Mouse (Mus musculus) cerebellum, adult 8-10 months (tissue): ENCODE results near the gene Disp1.

Experiments used
- DNase-seq: peaks from one replicate; pipeline ENCODE4 v3.0.0; 2022

Gene Disp1

DNA sequence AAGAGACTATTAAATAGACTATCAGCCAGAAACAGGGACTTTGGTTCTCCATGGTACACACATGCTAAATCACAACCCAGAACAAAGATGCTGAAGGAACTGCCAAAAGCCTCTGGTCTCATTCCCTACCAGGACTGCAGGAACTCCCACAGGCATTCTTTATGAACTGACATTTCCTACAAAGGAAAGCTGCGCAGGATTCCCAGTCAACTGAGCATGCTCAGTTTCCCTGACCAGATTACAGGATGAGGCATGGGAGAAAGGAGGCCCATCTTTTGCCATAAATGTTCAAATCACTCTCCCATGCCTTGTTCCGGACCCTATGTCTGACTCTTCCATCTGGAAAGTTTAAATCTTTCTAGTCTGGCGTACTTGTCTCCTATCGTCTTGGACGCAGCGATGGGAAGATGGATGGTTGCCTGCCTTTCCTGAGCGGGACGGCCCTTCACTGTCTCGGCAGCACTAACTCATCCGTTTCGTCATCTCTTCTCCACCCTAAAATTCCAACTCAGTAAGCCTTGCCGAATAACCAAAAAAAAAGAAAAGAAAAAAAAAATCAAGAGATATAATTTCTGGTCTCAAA, 100.9 kb downstream of the Disp1 start:
- DNase-seq = no peak

DNA sequence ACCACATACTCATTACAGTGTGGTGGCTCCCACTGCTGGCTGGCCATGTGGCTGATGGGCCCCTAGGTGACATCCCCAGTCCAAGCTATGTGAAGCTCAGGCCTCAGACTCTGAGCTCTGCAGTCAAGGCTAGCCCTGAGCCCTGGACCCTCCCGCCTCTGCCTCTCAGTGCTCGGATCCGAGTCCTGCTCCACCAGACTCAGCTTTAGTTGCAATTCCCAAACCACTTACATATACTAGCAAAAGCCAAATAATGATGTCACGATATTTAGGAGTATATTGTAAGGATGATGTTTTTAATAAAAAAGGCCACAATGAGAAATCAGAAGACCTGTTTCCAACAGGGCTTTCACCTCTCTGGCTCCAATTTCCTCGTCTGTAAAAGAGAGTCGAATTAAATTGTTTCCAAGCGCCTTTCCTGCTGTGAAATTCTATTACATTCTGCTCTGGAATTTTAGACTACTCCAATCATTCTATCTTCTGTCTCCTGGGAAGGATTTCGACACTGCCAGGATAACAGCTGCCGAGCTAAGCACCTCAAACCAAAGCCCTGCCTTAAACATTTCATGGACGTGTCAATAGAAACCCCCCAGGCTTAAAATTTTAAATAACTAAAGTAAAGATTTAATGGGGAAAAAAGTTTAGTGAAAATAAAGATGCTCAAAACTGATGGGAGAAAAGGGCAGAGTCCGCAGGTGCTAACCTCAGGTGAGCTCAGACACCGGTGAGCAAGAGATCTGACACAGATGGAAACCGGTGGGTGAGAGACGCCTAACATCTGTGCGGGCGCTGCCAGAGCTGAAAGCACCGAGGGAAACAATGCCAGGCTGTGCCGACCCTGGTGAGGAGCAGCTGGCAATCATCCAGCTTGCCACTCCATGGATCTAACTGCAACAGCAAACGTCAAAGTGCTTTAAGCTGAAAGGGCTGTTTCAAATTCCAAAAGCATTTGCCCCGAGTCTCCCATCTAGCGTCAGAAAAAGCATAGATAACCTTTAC, 103.2 kb downstream of the Disp1 start:
- no peak for DNase-seq

DNA sequence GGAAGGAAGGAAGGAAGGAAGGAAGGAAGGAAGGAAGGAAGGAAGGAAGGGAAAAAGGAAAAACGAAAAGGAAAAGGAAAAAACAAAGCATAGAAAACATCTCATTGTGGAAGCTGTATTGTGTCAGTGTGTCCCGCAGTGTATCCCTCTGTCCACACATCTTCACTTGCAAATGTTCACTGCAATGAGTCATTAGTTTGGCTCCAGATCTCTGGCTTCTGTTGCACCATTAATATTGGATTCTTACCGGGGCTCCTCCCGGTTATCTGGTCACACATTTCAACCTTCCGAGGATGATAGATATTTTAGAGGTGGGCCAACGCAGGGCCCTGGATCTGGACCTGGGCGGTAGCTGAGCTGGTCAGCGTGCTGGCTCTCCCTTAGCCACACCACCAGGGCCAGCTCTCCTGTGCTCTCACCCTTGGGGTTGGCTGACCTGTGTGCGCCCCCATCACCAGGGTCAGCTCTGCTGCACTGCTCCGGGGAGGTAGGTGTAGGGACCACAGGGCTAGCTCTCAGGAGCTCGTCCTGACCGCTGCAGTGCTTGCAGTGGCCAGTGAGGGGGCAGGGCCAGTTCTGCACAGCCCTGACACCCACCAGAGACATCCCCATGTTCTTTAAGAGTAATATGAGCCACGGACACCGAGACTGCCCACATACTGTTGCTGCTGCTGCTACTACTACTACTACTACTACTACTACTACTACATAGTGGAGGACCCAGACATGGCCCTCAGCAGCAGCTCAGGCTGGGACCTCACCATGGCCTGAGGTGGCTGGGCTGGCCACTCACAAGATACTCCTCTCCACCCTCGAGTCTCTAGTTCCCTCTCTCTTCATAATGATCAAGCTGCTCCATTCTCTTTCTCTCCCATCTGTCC, 104.1 kb downstream of the Disp1 start:
- DNase-seq = no peak

DNA sequence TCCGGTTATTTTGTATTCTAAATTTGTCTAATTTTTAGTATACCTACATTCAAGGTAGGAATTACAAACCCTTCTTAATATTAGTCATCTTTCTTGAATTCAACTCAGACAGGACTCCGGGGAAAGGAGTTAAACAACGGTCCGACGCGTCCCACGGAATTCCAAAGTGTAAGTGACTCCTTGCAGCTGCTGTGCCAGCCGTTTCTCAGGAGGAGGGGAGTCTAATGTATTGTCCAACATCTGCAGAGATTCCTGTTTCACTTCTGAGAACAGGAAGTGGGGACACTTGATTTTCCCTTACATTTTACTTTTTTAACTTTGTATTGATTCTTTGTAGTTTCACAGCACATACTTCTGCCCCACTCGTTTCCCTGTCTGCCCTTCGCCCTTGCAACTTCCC, 104.9 kb downstream of the Disp1 start:
- DNase-seq = no peak

DNA sequence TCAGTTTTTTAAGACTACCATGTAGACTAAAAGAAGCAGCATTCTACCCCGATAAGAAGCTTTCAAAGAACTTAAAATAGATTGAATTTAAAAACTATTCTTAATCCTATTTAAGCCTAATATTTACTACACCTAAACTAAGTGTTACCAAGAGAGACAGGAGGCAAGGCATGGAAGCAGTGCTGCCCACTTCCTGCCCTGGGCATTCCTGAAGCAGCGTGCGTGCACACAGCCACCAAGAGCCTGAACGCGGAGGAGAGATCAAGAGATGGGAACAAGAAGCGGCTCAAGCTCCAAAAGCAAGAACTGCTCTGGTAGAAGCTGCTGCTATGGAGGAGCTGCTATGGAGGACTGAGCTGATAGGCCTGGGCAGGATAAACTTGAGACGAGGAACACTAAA, 106.2 kb downstream of the Disp1 start:
- no peak for DNase-seq

DNA sequence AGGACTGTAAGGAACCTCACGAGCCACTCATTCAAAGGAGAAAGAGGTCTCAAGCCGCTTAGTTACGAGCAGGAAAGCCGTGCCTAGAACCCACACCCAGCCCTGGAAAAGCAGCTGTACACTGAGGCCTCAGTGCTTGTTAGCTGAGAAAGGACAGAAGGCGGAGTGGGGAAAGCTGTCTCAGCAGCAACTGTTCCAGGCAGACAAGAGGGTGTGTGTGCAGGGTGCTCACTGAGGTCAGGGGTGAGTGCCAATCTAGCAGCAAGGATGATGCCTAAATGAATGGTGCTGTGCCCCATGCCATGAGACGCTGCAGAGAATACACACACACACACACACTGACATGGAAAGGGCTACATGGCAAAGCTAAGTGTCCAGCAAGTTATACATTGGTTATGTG, 106.8 kb downstream of the Disp1 start:
- DNase-seq = no peak

DNA sequence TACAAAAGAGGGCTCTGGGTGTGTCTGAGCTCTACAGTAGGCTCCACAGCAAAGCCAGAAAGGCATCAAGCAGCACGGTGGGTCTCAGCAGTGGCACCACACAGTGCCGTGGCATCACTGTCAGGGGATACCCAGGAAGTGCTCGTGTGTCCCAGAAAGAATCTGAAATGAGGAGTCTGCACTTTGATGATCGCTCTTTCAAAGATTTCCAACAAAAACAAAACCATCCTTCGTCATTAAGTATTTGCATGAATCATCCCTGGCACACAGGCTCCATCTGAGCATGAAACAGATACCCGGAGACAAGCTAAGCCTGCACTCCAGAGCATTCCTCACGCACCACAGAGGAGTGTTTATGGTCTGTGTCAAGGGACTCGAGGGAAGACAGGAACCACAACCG, 107.8 kb downstream of the Disp1 start:
- no peak for DNase-seq

DNA sequence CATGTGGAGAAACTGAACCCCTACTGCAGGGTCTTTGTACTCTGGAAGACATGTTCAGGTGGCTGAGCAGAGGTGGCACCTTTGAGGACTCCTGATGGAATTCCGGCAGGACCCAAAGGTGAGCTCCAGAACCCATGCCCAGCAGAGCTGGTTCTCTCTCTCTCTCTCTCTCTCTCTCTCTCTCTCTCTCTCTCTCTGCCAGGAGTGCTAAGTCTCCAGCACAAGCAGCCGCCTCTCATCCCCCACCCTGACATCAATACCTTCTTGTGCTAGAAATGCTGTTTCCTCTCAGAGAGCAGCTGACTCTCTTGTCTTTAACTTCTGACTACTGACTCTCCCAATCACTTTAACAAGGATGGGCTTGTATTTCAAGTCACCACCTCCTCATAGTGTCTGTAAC, 113.8 kb downstream of the Disp1 start:
- DNase-seq = no peak

DNA sequence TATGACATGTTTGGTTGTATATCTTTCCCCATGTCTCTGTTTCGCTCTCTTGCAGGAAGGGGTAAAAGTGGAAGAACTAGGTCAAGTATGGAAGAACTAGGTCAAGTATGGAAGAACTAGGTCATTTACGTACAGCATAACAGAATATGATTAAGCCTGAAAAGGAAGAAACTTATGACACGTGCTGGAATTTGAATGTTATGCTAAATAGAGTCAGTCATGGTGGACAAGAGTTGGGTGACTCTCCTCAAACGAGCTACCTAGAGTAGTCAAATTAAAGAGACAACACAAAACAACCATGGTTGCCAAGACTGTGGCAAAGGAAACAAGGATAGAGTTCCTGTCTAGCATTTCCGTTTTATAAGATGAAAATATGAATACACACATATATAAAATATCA, 116.6 kb downstream of the Disp1 start:
- no peak for DNase-seq

DNA sequence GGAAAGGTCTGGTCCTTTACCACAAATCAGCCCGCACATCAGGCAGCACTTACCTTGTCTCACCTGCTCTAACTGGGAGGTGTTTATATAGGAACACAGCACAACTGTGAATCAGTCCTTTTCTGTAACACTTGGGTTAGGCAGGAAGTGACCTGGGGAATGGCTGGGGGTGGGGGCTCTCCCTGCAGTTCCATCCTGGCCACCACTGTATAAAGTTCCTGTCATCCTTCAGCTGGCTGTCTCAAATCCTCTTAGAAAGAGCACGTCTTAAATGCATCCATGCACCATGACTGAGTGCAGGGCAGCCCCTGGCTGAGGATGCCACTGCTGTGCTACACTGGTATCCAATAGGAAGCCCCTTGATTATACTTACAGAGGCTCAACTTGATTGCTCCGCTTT, 118.5 kb downstream of the Disp1 start:
- no peak for DNase-seq

DNA sequence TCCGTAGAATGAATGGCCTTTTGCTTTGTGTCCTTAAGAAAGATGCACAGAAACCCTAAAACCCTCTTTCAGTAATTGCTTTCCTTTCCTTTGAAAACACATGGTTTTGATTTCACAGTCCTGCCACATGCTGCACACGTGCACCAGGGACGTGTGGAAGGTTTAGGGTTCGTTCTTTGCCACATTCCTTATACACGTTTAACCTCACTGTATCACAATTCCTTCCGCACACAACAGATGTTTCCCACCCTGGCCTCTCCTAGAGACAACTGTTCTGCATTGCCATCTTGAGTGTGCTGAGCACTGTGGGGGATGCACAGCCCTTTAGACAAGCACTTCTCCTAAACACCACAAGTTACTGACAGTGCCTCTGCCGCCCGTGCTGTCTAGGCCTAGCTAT, 119.2 kb downstream of the Disp1 start:
- DNase-seq = no peak

DNA sequence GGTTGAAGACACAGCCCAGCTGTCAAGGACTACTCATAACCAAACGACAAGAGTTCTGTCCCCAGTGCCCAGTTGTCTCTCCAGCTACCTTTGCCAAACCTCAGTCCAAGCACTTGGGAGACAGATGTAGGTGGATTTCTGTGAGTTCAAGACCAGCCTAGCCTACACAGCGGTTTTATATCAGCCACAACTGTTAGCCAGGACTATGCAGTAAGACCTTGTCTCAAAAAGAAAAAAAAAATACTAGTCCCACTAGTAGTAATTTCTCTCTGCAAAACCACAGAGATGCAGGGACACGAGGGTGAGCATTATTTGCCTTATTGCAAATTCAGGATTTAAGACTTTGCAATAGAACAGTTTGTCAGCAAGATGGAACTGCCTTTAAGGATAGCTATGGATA, 120.0 kb downstream of the Disp1 start:
- no peak for DNase-seq

DNA sequence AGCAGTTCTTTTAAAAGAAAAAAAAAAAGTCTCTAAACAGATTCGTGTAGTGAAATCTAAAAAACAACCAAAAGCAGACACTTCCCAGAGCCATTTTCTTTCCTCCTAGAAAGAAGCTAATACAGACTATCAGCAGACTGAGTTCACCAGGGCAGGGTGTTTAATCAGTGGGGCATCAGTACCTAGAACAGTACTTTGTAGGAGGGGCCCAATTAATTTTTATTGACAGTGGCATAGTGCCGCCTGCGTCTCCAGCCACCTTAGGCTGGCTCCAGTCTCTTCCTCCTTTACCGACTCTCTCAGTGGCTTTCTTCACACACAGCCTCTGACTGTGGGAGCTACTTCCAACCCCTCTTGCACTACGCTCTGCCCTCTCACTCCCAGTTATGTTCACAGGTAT, 121.1 kb downstream of the Disp1 start:
- DNase-seq = no peak

DNA sequence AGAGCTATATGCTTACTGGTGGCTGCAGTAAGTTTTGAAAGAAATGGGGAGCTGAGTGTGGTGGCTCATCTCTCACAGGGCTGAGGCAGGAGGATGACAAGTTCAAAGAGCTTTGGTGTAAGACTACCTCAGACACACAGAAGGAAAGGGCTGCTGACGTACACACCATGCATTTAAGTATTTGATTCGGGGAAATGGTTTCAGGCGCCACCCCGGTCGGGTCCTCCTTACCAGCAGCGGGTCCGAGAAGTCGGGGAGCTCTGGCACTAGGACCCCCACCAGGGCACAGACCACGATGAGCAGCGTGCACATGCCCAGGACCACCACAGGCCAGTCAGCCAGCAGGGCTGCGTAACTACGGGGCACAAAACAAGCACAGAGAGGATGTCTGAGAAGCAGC, 121.6 kb downstream of the Disp1 start:
- DNase-seq = no peak

DNA sequence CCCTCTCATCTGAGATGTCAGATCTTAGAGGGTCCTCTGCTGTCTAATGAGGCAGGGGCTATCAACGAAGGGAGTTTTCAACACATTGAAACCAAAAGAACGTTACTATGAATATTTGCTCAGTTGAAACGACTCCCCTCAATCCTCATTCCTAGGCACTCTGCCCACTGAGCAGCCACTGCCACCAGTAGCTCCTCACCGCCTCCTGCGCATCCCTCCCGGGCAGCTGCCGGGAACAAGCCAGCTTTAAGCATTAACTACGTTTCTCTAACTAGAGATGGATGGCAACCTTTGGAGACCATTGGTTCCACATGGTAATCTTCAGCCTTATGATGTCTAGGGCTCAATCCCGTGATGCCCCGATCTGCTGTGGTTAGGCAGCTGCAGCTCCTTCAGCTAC, 123.7 kb downstream of the Disp1 start:
- DNase-seq = no peak

DNA sequence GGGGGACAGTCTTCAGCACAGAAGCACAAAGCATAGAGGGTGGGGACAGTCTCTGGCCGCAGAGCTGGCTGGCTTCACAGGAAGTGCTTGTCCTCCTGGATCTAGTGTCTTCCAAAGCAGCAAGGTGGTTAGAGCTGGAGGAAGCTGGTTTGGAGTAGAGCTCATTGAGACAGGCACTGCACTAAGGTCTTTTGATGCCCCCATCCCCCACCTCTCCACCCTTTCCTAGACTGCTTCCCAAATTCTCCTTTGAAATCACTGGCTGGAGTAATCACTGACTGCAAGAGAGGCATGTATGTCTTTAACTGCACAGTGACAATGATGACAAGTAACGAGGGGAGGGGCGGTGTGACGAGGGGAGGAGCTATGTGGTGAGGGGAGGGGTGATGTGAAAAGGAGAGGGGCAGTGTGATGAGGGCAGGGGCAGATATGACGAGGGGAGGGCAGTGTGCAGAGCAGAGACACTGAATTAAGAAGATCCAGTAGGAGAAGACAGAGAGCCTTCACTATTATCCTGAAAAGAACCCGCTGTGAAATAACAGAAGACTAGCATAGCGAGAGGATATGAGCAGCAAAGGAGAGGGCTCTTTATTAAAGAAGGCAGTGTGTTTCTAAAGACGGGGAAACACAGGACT, 125.8 kb downstream of the Disp1 start:
- no peak for DNase-seq

DNA sequence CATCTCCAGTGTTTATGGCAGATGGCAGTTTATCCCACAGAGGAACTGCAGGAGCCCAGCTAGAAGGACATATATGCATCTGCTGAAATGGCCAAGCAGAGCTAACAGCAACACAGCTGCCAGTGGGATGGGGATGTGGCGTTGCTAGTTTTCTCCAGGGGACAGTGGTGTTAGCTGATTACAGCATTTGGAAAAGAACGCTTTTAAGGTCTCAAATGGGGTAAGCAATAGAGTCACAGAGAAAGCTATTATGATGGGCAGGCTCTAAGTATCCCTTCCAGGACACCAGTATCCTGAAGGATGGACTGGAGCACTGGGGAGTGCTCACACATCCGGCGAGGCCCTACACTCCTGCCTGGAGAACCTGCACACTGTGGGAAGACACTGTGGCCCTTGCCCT, 129.0 kb downstream of the Disp1 start:
- no peak for DNase-seq

DNA sequence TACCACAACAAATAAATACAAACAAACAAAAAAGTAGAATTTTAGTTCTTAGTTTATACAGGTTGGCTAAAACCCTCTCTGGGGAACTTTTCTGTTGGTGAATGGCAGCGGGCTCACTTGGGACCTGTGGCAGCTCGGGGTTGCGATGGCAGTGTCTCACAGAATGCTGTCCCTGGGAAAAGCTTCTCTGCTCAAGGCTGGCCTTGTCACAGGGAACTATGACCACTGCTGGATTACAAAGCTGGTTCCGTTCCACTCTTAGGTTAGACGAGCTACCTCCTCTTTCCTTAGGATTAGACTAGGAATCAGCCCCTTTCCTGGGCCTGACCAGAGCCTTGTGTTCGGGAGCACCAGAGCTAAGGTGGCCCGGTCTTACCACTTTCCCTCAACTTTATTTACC, 130.1 kb downstream of the Disp1 start:
- DNase-seq = no peak

DNA sequence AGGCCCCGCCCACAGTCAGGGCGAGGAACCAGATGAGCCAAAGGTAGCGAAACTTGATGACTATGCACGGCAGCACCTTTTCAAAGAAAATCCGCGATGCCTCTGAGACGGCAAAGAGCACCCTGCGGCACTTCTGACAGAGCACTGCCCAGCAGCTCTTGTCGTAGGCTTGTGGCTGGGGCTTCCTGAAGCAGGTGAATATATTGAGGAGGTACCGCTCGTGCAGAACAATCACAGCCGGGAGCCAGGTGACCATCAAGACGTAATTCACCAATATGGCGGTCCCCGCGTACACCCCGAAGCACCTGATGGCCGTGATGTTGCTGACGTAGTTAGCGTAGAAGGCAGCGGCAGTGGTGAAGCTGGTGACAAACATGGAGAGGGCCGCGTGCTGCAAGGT, 132.7 kb downstream of the Disp1 start:
- no peak for DNase-seq

DNA sequence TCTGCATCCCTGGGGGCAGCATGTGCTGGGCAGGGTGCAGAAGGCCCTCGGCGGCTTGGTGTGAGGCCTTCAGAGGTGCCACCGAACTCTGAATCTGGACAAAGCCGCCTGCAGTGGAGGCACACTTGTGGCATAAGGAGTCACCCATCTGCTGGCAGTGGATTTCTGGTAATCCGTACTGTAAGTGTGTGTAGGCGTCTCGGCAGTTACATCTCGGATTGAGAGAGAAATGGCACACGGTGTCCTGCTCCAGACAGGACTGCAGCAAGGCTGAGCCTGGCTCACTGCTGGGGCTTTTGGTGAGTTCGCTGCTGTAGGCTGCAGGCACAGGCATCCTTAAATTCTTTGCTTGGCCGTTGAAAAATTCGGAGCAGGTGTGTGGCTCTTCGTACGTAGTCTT, 134.5 kb downstream of the Disp1 start:
- no peak for DNase-seq

DNA sequence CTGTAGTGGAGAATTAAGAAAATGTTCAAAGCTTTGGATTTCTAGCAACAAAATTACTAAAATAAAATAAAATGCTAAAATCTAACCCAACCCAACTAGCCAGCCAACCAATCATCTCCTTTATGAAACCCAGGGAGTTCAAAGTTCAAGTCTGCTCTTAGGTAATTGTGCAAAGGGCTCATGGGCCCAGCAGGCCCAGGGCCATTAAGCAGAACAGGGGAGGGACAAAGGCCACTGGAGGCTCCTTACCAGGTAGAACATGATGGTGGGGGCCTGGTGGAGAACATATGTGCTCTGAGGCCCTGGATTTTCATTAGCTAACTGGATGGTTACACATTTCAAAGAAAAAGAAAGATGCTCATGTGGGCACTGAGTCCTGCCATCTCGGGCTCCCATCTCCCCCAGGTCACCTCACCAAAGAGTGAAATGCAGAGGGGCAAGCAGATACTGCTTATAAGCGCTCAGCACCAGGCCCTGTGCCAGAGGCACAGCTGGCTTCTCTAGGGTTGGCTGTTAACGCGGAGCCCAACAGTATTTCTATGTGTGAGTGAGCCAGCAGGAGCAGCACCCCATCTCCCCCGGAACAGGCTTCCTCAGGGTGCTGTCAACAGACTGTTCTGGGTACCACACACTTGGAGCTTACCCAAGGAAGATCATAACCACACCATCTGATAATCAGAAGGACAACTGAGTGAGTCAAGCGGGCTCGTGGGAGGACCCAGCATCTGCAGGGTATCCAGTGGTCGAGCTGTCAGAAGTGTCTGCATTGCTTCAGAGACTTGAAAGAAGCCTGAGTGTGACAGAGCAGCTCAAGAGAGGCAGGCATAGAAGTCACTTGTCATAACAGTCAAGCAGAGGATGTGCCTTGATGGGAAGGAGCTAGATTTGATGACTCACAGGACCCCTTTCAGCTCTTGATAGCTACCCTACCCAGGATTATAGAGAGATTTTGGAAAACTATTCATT, 137.0 kb downstream of the Disp1 start:
- DNase-seq = no peak

DNA sequence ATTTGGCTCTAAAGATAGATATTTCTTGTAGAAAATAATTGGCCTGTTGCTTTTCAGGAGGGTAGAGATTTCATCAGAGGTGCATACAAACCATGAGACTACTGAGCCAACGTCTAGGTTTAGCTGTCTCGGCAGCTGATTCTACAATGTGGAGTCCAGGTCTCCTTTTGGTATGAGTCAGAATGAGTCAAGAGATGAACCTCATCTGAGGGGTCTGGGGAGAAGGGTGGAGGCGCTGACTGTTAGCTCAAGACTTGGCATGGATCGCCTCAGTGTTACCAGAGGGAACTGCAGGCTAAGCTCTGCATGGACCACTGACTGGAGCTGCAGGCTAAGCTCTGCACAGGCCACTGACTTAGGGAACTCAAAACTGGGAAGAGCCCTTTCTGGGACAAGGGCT, 138.9 kb downstream of the Disp1 start:
- no peak for DNase-seq
